Mouse (Mus musculus): Measurements from ENCODE around the gene Sh3kbp1. TPM values are rescaled to one million over a fixed set of nuclear protein-coding genes. Genes with fewer than 3 reads are reported as not detected.

Sh3kbp1 gene
- polyA plus RNA-seq, 1 experiment from 2014 or later: 47.0 TPM

DNA sequence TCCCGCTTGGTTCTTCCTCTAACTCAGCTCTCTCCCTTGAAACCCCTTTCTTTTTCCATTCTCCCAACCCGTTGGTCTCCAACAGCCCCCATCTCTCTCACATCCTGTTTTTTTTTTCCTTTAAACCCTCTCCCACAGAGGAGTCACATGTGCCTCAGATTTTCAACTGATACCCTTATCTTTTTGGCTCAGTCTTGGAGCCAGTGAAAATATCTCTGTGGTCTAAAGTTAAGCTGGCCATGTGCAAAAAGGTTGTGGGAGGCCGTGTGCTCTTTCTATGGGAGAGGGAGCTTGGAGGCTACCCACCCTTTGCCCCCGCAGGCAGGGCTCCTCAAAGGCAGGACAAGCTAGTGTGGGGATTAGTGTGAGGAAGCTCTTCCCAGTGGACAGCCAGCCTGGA is 12.9 kb downstream of the Sh3kbp1 start:
- no peak overlapping the region for H3K9ac ChIP-seq
- no peak overlapping the region for H3K4me2 ChIP-seq (replicated peaks)
- no peak for ATAC-seq (ENCODE audit: low FRiP score, low read depth)
- H3K9me3 ChIP-seq: no peaks in the 10 kb centered on the region
- no peaks in the 10 kb centered on the region for H3K27me3 ChIP-seq (replicated peaks)
- H3K4me1 ChIP-seq: no peaks in the 10 kb centered on the region
- 76% methylated on average over 4 of the region's 4 CpGs for WGBS
- no peaks in the 10 kb centered on the region for H3K36me3 ChIP-seq
- H3K27ac ChIP-seq: no peak overlapping the region
- H3K4me3 ChIP-seq: no peak overlapping the region

DNA sequence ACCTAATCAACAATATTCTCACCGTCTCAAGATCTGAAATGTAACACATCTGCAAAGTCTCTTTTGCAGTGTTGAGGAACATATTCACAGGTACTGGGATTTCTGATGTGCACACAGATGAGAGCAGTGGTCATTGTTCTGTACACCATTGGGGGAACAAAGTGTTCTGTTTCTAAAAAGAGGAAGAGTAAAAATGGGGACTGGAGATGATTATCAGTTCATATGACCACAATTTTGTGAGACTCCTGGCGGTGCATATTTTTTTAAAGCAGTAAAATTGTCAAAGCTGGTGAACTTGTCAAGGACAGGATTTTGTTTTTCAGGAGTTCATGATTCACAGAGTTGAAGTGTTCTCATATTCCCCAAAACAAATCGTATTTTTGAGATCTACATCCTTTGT is 18.2 kb downstream of the Sh3kbp1 start:
- Histone ChIP-seq H3K4me1 (no peaks in the 10 kb centered on the region), H3K9me3 (no peaks in the 10 kb centered on the region), H3K4me2 (replicated peaks) (no peak overlapping the region), H3K9ac (no peak overlapping the region), H3K27ac (no peak overlapping the region), H3K36me3 (no peaks in the 10 kb centered on the region), H3K27me3 (replicated peaks) (no peaks in the 10 kb centered on the region), H3K4me3 (no peak overlapping the region)
- ATAC-seq (ENCODE audit: low FRiP score, low read depth): no peak
- 89% methylated on average over 3 of the region's 3 CpGs for WGBS

DNA sequence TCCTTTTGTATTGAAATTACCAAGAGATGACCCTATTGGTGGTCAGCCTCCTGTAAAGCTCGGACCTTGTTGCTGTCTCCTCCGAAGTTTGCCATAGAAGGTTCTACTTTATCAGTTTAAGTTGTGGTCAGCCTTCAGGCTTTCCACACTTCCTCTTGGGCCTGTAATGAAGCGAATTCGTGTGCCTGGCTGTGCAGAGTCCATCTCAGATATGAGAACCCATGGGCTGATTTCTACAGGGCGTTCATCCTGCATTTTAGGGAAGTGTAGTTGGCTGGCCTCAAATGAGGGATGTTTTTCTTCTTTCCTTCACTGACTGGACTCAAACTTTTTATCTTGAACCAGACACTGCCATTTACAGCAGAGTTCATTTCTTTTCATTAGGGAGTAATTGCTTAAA is 20.5 kb downstream of the Sh3kbp1 start:
- no peaks in the 10 kb centered on the region for H3K27me3 ChIP-seq (replicated peaks)
- H3K4me2 ChIP-seq (replicated peaks): no peak overlapping the region
- no peak overlapping the region for H3K4me3 ChIP-seq
- H3K9ac ChIP-seq: no peak overlapping the region
- H3K27ac ChIP-seq: no peak overlapping the region
- H3K9me3 ChIP-seq: no peaks in the 10 kb centered on the region
- no peak for ATAC-seq (ENCODE audit: low FRiP score, low read depth)
- H3K4me1 ChIP-seq: no peaks in the 10 kb centered on the region
- WGBS: 87% methylated on average over 5 of the region's 5 CpGs
- no peaks in the 10 kb centered on the region for H3K36me3 ChIP-seq

DNA sequence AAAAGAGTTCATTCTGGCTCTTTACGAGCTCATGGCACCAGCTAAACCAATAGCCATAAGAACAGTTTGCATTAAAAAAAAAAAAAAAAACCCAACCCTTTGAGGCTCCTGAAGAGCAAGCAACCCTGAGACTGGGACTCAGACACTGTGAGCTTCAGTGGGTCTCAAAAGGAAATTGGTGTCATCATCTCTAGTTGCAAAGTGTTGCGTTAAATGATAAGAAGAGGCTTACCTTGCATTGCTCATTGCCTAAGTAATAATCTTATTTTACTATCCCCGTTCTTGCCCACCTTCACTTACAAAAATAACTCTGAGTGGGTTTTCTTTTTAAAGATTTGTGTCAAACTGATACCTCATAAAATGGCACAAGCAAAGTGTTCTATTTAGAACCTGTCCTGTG is 21.5 kb downstream of the Sh3kbp1 start:
- Histone ChIP-seq H3K9me3 (no peaks in the 10 kb centered on the region), H3K4me2 (replicated peaks) (no peak overlapping the region), H3K36me3 (no peaks in the 10 kb centered on the region), H3K27ac (no peak overlapping the region), H3K27me3 (replicated peaks) (no peaks in the 10 kb centered on the region), H3K9ac (no peak overlapping the region), H3K4me1 (no peaks in the 10 kb centered on the region), H3K4me3 (no peak overlapping the region)
- no peak for ATAC-seq (ENCODE audit: low FRiP score, low read depth)
- 87% methylated on average over 3 of the region's 3 CpGs for WGBS

DNA sequence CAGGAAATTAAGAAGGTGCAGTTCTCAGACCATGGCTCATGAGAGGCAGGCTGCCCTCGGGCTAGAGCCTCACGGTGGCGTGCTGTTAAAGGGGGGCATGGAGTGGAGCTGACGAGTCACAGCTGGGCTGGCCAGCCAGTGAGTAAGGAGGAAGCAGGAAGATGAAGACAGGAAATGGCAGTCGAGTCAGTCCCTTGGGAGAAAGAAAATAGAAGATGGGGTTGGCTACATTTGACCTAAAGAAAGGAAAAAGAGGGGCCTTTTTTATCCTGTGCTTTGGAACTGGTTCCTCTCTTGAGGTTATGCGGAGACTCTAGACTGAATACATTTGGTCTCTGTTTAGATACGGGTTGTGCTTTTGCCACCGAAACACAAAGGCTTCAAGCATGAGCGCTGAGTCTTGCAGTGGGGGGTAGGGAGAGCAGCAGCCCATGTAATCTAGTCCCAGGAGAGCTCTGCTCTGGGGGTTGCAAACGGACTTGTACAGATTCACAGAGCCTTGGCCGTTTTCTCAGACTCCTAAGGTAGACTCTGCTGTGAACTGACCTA is 23.1 kb downstream of the Sh3kbp1 start:
- 0 out of 2 replicates have a peak overlapping the region, but pooled peaks have one; percentile 16 for H3K4me2 ChIP-seq (replicated peaks)
- no peak for ATAC-seq (ENCODE audit: low FRiP score, low read depth)
- WGBS: 55% methylated on average over 11 of the region's 11 CpGs

DNA sequence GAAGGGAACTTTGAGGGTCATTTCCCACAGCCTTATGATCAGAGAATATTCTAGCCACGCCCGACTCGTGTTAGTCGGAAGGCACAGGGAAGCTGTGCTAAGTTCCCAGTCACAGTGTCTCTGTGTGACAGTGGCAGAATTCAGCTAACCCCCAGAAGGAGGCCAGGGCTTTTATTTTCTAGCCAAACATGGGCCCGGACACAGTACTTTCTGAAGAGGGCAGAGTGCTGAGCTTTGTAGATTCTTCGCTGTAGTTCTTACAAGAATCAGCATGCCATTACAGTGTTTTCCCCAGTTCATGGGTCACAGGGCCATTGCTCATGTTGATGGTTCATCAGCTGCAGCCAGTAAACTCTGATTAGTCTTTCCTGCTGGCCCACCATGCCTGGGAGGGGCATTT is 23.7 kb downstream of the Sh3kbp1 start:
- Histone ChIP-seq H3K36me3 (no peaks in the 10 kb centered on the region), H3K4me1 (no peaks in the 10 kb centered on the region), H3K4me3 (no peak overlapping the region), H3K9ac (no peak overlapping the region), H3K4me2 (replicated peaks) (no peak overlapping the region), H3K9me3 (no peaks in the 10 kb centered on the region), H3K27me3 (replicated peaks) (no peaks in the 10 kb centered on the region), H3K27ac (no peak overlapping the region)
- WGBS: 73% methylated on average over 6 of the region's 6 CpGs
- no peak for ATAC-seq (ENCODE audit: low FRiP score, low read depth)

More for the DNA sequence above, 23.1 kb downstream of the Sh3kbp1 start:
- no peaks in the 10 kb centered on the region for H3K9me3 ChIP-seq
- no peak overlapping the region for H3K9ac ChIP-seq
- no peak overlapping the region for H3K4me3 ChIP-seq
- H3K4me1 ChIP-seq: no peaks in the 10 kb centered on the region
- no peak overlapping the region for H3K27ac ChIP-seq
- H3K27me3 ChIP-seq (replicated peaks): no peaks in the 10 kb centered on the region
- no peaks in the 10 kb centered on the region for H3K36me3 ChIP-seq

DNA sequence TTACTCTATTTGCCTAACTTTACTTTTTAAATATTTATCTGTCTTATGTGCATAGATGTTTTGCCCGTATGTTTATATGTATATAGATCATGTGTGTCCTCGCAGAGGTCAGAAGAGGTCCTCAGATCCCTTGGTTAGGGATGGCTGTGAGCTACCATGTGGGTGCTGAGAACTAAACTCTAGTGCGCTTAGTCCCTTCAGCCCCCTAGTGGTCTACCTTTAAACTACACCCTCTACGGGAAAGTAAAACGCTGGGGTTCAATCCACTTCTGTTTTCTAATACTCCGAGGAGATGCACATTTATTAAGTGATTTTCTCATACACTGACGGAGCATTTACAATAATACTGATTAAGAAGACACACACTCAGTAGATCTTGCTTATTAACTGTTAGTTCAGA is 44.3 kb downstream of the Sh3kbp1 start:
- H3K4me3 ChIP-seq: no peak overlapping the region
- 87% methylated on average over 7 of the region's 7 CpGs for WGBS
- no peaks in the 10 kb centered on the region for H3K9me3 ChIP-seq
- H3K27me3 ChIP-seq (replicated peaks): no peaks in the 10 kb centered on the region
- no peak overlapping the region for H3K27ac ChIP-seq
- H3K36me3 ChIP-seq: no peaks in the 10 kb centered on the region
- H3K9ac ChIP-seq: no peak overlapping the region
- ATAC-seq (ENCODE audit: low FRiP score, low read depth): no peak
- H3K4me2 ChIP-seq (replicated peaks): no peak overlapping the region
- no peaks in the 10 kb centered on the region for H3K4me1 ChIP-seq

DNA sequence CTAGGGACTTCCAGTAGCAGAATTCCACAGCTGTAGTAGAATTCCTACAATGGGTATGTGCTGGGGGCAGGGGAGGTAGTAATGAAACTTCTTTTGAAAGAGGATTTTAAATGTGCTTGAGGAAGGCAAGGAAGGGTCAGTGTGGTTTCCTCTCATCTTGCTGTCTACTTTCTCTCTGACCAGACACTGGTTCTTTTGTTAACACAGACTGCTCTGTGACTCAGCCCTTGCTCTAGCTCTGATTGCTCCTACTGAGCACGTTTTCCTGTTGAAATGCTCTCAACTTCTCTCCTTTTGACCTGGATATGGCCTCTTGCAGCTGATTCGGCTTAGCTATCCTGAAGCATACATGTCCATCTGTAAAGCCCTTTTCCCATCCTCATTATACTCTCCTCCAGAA is 45.4 kb downstream of the Sh3kbp1 start:
- Histone ChIP-seq H3K4me3 (no peak overlapping the region), H3K27me3 (replicated peaks) (no peaks in the 10 kb centered on the region), H3K27ac (no peak overlapping the region), H3K4me1 (no peaks in the 10 kb centered on the region), H3K4me2 (replicated peaks) (no peak overlapping the region), H3K9ac (no peak overlapping the region), H3K9me3 (no peaks in the 10 kb centered on the region), H3K36me3 (no peaks in the 10 kb centered on the region)
- ATAC-seq (ENCODE audit: low FRiP score, low read depth): no peak
- WGBS: 54% methylated on average over 2 of the region's 2 CpGs

DNA sequence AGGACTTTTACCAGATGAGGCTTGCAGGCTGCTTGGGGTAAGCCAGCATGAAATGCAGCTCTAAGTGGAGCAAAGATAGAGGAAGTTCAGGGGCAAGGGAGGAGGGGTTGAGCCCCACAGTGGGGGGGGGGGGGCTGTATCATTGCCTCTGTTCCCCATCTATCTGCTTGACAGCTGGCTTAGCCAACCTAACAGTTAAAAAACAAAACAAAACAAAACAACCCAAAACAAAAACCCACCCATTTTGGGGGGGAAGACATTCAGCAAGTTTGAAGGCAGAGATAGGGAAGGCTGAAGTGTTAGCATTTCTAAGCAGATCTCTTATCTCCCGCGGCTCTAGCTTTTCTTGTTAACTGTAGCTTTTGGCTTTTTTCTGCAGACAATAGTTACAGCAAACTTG is 49.2 kb downstream of the Sh3kbp1 start:
- Histone ChIP-seq H3K9ac (no peak overlapping the region), H3K4me3 (no peak overlapping the region), H3K27ac (no peak overlapping the region), H3K27me3 (replicated peaks) (no peaks in the 10 kb centered on the region), H3K9me3 (no peaks in the 10 kb centered on the region), H3K4me1 (no peaks in the 10 kb centered on the region), H3K4me2 (replicated peaks) (no peak overlapping the region), H3K36me3 (no peaks in the 10 kb centered on the region)
- no peak for ATAC-seq (ENCODE audit: low FRiP score, low read depth)
- 20% methylated on average over 2 of the region's 2 CpGs for WGBS

DNA sequence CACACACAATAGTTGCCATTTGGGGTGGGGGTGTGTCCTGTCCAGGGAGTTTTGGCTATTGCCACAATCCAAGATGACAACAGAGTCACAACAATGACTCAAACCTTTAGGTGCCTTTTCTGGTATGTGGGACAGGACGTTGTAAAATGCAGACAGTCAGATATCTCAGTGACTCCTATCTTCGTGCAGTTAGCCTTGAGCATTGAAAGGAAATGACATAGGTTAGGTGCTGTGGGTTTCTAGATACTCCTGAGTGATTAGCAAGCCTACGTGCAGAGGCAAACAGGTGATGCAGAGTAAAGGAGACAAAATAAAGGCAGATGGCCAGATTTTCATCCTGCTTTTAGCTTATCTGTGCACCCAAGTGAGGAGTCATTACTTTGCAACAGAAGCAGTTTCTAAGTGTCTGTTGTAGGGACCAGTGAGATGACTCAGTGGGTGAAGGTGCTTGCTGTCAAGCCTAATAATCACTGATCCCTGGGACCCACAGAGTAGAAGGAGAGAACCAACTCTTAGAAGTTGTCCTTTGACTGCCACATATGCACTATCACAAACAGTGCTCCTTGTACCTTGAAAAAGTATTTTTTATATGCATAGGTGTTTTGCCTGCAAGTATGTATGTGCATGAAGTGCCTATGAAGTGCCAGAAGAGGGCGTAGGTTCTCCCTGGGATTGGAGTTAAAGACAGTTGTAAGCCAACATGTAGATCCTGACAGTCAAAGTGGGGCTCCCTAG is 50.7 kb downstream of the Sh3kbp1 start:
- Histone ChIP-seq H3K27ac (no peak overlapping the region), H3K4me3 (no peak overlapping the region), H3K27me3 (replicated peaks) (no peaks in the 10 kb centered on the region), H3K9ac (no peak overlapping the region), H3K4me2 (replicated peaks) (no peak overlapping the region), H3K36me3 (no peaks in the 10 kb centered on the region), H3K9me3 (no peaks in the 10 kb centered on the region), H3K4me1 (no peaks in the 10 kb centered on the region)
- WGBS: 75% methylated on average over 4 of the region's 4 CpGs
- ATAC-seq (ENCODE audit: low FRiP score, low read depth): no peak

DNA sequence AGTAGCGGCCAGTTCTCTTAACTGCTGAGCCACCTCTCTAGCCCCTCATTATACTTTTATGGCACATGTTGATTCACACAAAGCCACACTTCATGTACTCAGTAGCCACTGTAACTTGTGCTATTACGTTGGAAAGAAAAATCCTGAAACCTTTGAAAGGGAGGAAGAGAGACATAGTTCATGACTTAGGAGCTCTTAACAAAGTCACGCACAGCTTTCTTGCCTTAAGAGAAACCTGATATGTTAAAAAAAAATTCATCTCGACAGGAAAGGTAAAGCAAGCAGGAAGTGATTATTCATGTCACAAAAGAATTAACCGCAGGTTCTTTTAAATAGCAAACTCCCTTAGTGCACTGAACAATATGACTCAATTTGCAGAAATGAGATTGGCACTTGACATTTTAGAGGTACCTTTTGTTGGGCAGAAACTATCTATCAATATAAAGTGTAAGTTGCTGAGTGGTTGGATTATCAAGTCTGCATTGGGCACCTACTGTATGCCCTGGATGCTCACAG is 51.3 kb downstream of the Sh3kbp1 start:
- Histone ChIP-seq H3K27ac (no peak overlapping the region), H3K4me3 (no peak overlapping the region), H3K9ac (no peak overlapping the region), H3K27me3 (replicated peaks) (no peaks in the 10 kb centered on the region), H3K9me3 (no peaks in the 10 kb centered on the region), H3K36me3 (no peaks in the 10 kb centered on the region), H3K4me2 (replicated peaks) (no peak overlapping the region), H3K4me1 (no peaks in the 10 kb centered on the region)
- ATAC-seq (ENCODE audit: low FRiP score, low read depth): no peak
- WGBS: 79% methylated on average over 5 of the region's 5 CpGs

DNA sequence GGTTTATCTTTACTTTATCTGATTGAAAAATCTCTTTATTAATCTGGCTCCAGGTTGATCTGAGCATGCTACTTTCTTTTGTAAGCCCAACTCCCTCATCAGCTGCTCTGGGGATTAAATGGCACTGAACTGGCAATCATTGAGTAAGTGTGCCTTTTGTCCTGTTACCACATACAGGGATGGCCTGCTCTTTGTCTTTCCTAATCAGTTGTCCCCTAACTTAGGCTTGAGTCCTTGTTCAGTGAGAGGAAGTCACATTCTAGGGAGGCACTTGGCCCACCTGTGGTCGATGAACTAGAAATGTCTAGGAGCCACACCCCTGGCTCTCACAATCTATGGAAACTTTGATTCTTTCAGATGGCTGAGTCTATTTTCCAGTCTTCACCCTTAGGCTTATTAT is 58.4 kb downstream of the Sh3kbp1 start:
- Histone ChIP-seq H3K36me3 (no peaks in the 10 kb centered on the region), H3K27ac (no peak overlapping the region), H3K4me2 (replicated peaks) (no peak overlapping the region), H3K4me3 (no peak overlapping the region), H3K27me3 (replicated peaks) (no peaks in the 10 kb centered on the region), H3K9me3 (no peaks in the 10 kb centered on the region), H3K9ac (no peak overlapping the region), H3K4me1 (no peaks in the 10 kb centered on the region)
- WGBS: 46% methylated on average over 1 of the region's 1 CpGs
- ATAC-seq (ENCODE audit: low FRiP score, low read depth): no peak

DNA sequence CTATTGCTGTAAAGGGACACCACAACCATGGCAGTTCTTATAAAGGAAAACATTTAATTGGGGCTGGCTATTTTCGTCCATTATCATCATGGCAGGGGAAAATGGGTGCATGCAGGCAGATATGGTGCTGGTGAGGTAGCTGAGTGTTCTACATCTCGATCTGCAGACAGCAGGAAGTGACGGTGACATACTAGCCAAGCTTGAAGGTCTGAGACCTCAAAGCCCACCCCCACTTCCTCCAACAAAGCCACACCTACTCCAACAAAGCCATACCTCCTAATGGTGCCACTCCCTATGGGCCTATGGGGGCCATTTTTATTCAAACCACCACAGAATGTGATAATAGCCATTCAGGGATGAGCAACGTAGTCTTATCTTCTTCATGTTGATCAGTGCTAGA is 59.8 kb downstream of the Sh3kbp1 start:
- Histone ChIP-seq H3K9me3 (no peaks in the 10 kb centered on the region), H3K9ac (no peak overlapping the region), H3K4me3 (no peak overlapping the region), H3K4me2 (replicated peaks) (no peak overlapping the region), H3K27ac (no peak overlapping the region), H3K4me1 (no peaks in the 10 kb centered on the region), H3K27me3 (replicated peaks) (no peaks in the 10 kb centered on the region), H3K36me3 (no peaks in the 10 kb centered on the region)
- ATAC-seq (ENCODE audit: low FRiP score, low read depth): no peak
- WGBS: 76% methylated on average over 4 of the region's 4 CpGs

Data from neural tube, embryonic 12.5 days (tissue).